Mouse (Mus musculus) inflammation-experienced regulatory T-cells, adult 16 weeks (primary cell): ENCODE measurements around the gene Ccdc173. TPM values are rescaled to one million over a fixed set of nuclear protein-coding genes. Genes with fewer than 3 reads are reported as not detected.

Source experiments
- polyA plus RNA-seq: library from polyadenylated mRNA; unstranded; fragments of 100-300 nt; shearing (Covaris generic); gene quantifications from one replicate; pipeline ENCODE4 v1.2.1, GENCODE M21; 2017

Ccdc173 gene
- polyA plus RNA-seq, result 4.0 TPM

DNA sequence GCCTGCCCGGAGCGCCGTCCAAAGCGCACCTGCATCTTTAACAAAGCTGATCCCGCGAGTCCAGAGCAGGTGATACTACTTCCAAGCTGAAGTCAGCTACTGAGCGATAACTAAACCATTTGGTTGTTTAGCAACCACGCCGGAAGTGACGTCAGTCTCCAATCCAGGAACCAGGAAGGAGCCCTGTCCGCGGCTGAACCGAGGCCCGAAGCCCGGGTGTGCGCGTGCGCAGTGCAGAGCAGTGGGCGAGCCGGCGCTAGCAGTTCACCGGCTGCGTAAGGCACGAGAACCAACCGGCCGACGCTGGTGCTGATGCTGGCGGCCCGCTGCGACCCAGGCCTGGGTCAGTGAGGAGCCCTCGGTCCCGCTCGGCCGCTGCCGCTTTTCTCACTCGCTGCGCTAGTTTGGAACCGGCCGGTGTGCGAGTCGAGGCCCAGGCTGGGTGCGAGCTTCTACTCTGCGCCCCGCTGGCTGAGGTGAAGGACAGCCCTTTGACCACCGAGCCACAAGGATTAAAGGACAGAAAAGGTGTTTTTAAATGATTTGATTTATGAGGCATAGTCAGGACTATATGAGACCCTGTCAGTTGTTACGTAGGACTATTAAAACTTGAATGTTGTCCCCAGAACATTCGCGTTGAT lies at the start of gene Ccdc173, which contains the start of gene Phospho2:
Ccdc173 (minus strand) TSS at position 147 of the 641 bp plus-strand sequence.
Phospho2 (plus strand) TSS at position 195 of the 641 bp plus-strand sequence.

DNA sequence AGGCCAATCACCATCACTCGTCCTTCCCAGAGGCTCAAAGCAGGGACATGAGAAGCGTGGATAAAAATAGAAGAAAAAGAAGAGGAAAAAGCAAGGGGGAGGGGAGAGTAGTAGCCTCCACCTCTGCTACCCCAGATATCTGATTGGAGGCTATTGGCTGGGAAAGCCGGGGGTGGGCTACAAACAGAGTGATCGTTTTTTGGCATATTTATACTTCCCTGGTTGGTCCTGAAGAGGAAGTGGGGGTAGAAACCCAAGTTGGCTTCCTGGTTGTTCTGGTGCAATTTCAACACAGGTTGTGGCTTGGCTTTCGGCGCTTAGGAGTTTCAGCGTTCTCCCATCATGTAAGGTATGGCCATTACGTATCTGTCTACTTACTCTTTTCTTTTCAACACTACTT lies 32.3 kb upstream of the Ccdc173 start, which contains the start of gene Klhl23:
Klhl23 (plus strand) TSS at position 234 of the 400 bp plus-strand sequence.

DNA sequence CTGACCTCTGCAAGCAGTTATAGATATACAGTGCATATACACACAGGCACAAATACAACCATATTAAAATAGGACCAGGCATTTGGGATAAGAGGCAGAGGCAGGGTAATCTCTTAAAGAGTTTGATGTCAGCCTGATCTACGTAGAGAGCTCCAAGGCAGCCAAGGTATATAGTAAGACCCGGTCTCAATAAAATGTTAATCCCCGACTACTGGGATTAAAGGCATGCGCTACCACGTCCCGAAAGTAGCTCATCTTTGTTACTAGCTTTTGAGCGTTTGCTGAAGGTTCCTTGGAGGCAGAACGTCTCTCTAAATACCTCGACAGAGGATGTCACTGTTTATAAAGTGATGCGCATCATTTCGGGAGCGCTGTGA lies 67.1 kb downstream of the Ccdc173 start, which contains the start of gene Ppig:
Ppig (plus strand) TSS at position 273 of the 377 bp plus-strand sequence.

DNA sequence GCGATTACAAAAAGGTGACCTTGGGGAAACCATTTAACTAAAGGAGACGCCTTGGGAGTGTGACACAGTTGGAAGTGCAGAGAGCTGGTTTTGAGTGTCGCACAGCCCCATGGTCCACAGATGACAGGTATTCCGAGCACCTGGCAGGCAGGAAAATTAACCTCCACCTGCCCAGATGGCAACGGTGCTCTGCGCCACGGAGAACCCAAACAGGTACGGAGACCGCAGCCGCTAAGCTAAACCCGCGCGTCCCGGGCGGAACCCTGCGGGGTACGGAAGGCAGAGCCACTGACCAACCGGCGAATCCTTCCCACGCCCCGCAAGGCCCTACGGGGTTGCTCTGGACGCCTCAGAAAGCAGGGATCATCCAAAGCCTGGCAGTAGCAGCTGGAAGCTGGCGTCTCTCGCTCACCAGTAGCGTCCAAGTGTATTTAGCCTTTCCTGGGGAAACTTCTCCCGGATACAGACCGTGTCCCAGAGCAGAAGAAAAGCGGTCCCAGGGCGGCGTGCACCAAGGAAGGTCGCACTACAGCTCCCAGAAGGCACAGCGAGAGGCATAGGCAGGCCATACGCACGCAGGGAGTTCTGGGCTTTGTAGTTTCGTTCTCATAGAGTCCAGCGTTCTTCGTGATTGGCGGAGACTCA lies 76.3 kb downstream of the Ccdc173 start, which contains the start of gene Fastkd1:
Fastkd1 (minus strand) TSS at position 536 of the 645 bp plus-strand sequence.

Other genes starting within 250 kb of the Ccdc173 start
- gene Lrp2, start 203.5 kb downstream of the Ccdc173 start, polyA plus RNA-seq, result not detected
- 0.66 TPM for gene Bbs5, start 142.4 kb downstream of the Ccdc173 start, polyA plus RNA-seq
- gene Klhl41, start 119.5 kb downstream of the Ccdc173 start, polyA plus RNA-seq, result not detected
- gene Fastkd1, start 76.1 kb downstream of the Ccdc173 start, polyA plus RNA-seq, result 15.3 TPM
- gene Ppig, start 67.0 kb downstream of the Ccdc173 start, polyA plus RNA-seq, result 194 TPM
- 55.6 TPM for gene Phospho2, start within 50 bp of the Ccdc173 start, polyA plus RNA-seq
- 0.12 TPM for gene Klhl23, start 32.4 kb upstream of the Ccdc173 start, polyA plus RNA-seq
- gene Ssb, start 72.0 kb upstream of the Ccdc173 start, polyA plus RNA-seq, result 332 TPM
- gene Mettl5, start 96.0 kb upstream of the Ccdc173 start, polyA plus RNA-seq, result 40.0 TPM
- 9.9 TPM for gene Ubr3, start 107.7 kb upstream of the Ccdc173 start, polyA plus RNA-seq
- gene Myo3b, start 249.6 kb upstream of the Ccdc173 start, polyA plus RNA-seq, result 24.4 TPM